Mouse (Mus musculus) thymus, postnatal 25 days (tissue): ENCODE data around the gene Hps6.

Experiments used
- DNase-seq: peaks from one replicate; pipeline ENCODE4 v3.0.0; 2022

Gene Hps6

GRCm38 (mm10) chr19:46030196-46030983 is 27.1 kb downstream of the Hps6 start:
- DNase-seq: no peak

GRCm38 (mm10) chr19:46031689-46032432 is 28.6 kb downstream of the Hps6 start:
- no peak for DNase-seq

GRCm38 (mm10) chr19:46032731-46033510 is 29.6 kb downstream of the Hps6 start:
- DNase-seq: no peak

GRCm38 (mm10) chr19:46033911-46034310 is 30.6 kb downstream of the Hps6 start:
- DNase-seq: no peak

GRCm38 (mm10) chr19:46035971-46036370 is 32.7 kb downstream of the Hps6 start:
- DNase-seq: no peak

- DNase-seq: peak; percentile 43
Measured at GRCm38 (mm10) chr19:46036477-46037242, 33.4 kb downstream of the Hps6 start.

- peak; percentile 77 for DNase-seq
Measured at GRCm38 (mm10) chr19:46037243-46037924, 34.1 kb downstream of the Hps6 start.

GRCm38 (mm10) chr19:46037925-46038850 is 34.9 kb downstream of the Hps6 start:
- DNase-seq: peak; percentile 62

GRCm38 (mm10) chr19:46038851-46039260 is 35.5 kb downstream of the Hps6 start:
- peak; percentile 58 for DNase-seq

GRCm38 (mm10) chr19:46039478-46039877 is 36.2 kb downstream of the Hps6 start:
- DNase-seq: peak; percentile 96

GRCm38 (mm10) chr19:46040149-46040902 is 37.0 kb downstream of the Hps6 start:
- peak; percentile 70 for DNase-seq

- DNase-seq: peak; percentile 29
Measured at GRCm38 (mm10) chr19:46041299-46041932, 38.1 kb downstream of the Hps6 start.

GRCm38 (mm10) chr19:46041933-46042475 is 38.7 kb downstream of the Hps6 start:
- peak; percentile 69 for DNase-seq

- peak; percentile 67 for DNase-seq
Measured at GRCm38 (mm10) chr19:46042476-46043011, 39.2 kb downstream of the Hps6 start.

- no peak for DNase-seq
Measured at GRCm38 (mm10) chr19:46043380-46043779, 40.1 kb downstream of the Hps6 start.

- DNase-seq: peak; percentile 30
Measured at GRCm38 (mm10) chr19:46044271-46044992, 41.1 kb downstream of the Hps6 start, which contains the start of gene Pprc1. Gene Pprc1 (plus strand): TSS chr19:46044886.

- DNase-seq: peak; percentile 75
Measured at GRCm38 (mm10) chr19:46044993-46045695, 41.8 kb downstream of the Hps6 start, which contains the start of gene Ldb1. Gene Ldb1 (minus strand): TSS chr19:46045214.
